Mouse (Mus musculus) hindbrain, postnatal 0 days (tissue): ENCODE data around the gene Snd1. TPM values are rescaled to one million over a fixed set of nuclear protein-coding genes. Genes with fewer than 3 reads are reported as not detected.

Experiments
- ATAC-seq: fragments of 200-750 bp; cut with Nextera tagmentation; 2 replicates; pipeline ENCODE4 v1.8.0; 2017; ENCODE audit warnings: mild to moderate bottlenecking, moderate TSS enrichment, moderate library complexity
- DNase-seq: peaks from one replicate; pipeline ENCODE4 v3.0.0-alpha.2; 2015; ENCODE audit warnings: low spot score
- H3K27ac ChIP-seq: fragments of 300-500 bp; sonication (generic); 2 replicates; pipeline ENCODE4 v1.5.1; 2014; ENCODE audit warnings: mild to moderate bottlenecking
- H3K27me3 ChIP-seq: fragments of 300-500 bp; sonication (generic); 2 replicates; pipeline ENCODE4 v1.6.1; 2014; ENCODE audit warnings: low read length, mixed read lengths; ENCODE audit not compliant: insufficient read depth
- H3K36me3 ChIP-seq: fragments of 300-500 bp; sonication (generic); 2 replicates; pipeline ENCODE4 v1.6.1; 2014; ENCODE audit warnings: low read length, mixed read lengths; ENCODE audit not compliant: insufficient read depth
- H3K4me1 ChIP-seq: fragments of 300-500 bp; sonication (generic); 2 replicates; pipeline ENCODE4 v1.6.1; 2014; ENCODE audit warnings: antibody characterized with exemption, low read length, mixed read lengths; ENCODE audit not compliant: insufficient read depth
- H3K4me2 ChIP-seq: fragments of 300-500 bp; sonication (generic); 2 replicates; pipeline ENCODE4 v1.6.1; 2014; ENCODE audit warnings: low read depth, mild to moderate bottlenecking, low read length, moderate library complexity, mixed read lengths
- H3K4me3 ChIP-seq: fragments of 300-500 bp; sonication (generic); 2 replicates; pipeline ENCODE4 v1.5.1; 2014; ENCODE audit warnings: low read length
- H3K9ac ChIP-seq: fragments of 300-500 bp; sonication (generic); replicated peaks from 2 replicates; pipeline ENCODE4 v1.6.1; 2014; ENCODE audit warnings: mild to moderate bottlenecking, low read length, moderate library complexity, mixed read lengths
- H3K9me3 ChIP-seq: fragments of 300-500 bp; sonication (generic); 2 replicates; pipeline ENCODE4 v1.6.1; 2016; ENCODE audit warnings: low read length, mixed read lengths
- CTCF ChIP-seq: IDR thresholded peaks from 2 replicates; pipeline ENCODE4 v1.5.1; 2016; ENCODE audit warnings: antibody characterized with exemption, control low read depth, low read depth
- WGBS: fragments of 180-500 bp; shearing (Covaris S2); extraction: QIAGEN DNeasy Blood & Tissue Kit; methylation state at CpG from one replicate; pipeline ENCODE4 v1.1.7; 2014; 5-methylcytosine and 5-hydroxymethylcytosine counted together
- polyA plus RNA-seq: library from polyadenylated mRNA; unstranded; fragments of >200 nt; fragmentation: Nextera tagmentation; extraction: Ambion mirVana; gene quantifications from 2 replicates; pipeline ENCODE4 v1.2.1, GENCODE M21; 2015
- total RNA-seq: library from RNA; depleted of rRNA; stranded (reverse); fragments of >200 nt; gene quantifications from 2 replicates; pipeline ENCODE4 v1.2.3, GENCODE M21; 2014

The Snd1 gene
- total and polyA plus RNA-seq, 2 experiments from 2014 or later = 67.6 to 85.5 TPM

DNA sequence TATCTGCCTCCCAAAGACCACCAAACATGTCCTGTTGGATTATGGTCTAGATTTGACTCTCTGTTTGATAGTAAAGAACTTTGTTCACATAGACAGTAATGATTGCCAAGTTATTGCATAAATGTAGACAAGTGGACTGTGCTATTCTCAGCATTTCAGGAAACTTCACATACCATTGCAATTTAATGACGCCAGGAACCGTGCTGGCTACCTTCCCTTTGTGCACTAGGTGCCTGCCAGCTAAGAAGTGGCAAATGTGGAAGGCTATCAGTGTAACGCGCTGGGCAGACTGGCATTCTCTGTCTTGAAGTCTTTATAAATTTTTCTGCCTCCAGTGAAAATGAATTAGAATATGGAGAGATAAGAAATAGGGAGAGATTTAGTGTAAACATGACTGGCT is 205.6 kb downstream of the Snd1 start:
- Histone ChIP-seq H3K4me1 (no peaks in the 10 kb centered on the region), H3K4me3 (no peak overlapping the region), H3K27ac (no peak overlapping the region), H3K9ac (no peak overlapping the region), H3K4me2 (no peak overlapping the region), H3K9me3 (no peaks in the 10 kb centered on the region), H3K27me3 (no peaks in the 10 kb centered on the region), H3K36me3 (no peaks in the 10 kb centered on the region)
- ATAC-seq (no peak), DNase-seq (no peak)
- TF ChIP-seq CTCF = no peak
- WGBS = 76% methylated on average over 4 of the region's 4 CpGs

DNA sequence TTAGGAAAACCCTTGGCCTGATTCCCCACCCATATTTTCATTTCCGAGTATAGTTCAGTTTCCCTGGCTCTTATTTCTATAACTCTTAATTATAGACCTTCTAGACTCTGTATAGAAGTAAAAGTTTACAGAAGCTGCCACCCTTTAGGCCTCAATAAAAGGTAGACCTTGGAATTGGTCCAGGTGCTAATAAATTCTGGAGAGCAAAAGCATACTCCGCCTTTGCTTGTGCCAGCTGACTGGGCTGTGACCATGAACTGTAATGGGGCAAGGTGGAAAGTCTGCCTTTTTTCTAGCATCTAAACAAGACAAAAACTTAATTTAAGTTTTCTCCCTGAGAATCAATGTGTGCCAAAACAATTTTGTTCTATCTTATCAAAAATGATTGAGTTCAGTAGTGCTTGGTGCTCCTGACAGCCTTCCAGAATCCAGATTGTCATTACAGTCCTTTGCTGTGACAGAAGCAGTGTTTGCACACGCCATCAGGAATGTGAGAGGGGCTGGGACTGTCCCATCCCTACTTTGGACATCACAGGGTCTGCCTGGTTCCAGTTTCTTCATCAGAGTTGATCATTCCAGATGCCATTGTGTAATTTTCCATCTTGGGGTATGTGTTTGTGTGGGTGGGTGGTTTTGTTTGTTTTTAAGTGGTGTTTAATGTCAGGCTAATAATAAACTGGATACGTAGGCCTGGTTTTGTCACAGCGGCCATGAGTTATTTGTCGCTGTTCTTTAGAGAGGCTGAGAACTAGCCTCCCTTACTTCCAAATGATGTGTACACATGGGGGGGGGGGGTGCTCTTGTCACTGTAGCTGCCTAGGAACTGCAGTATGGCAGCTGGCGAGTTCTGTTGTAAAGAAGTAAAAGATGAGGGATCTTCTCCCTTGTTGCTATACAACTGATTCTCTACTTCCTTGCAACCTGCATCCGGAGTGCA is 206.8 kb downstream of the Snd1 start:
- Histone ChIP-seq H3K4me2 (no peak overlapping the region), H3K4me3 (no peak overlapping the region), H3K27ac (no peak overlapping the region), H3K36me3 (no peaks in the 10 kb centered on the region), H3K9ac (no peak overlapping the region), H3K27me3 (no peaks in the 10 kb centered on the region), H3K9me3 (no peaks in the 10 kb centered on the region), H3K4me1 (peaks cover 4% of the 10 kb centered on the region)
- TF ChIP-seq CTCF = no peak
- 83% methylated on average over 8 of the region's 8 CpGs for WGBS
- DNase-seq = no peak
- ATAC-seq = no peak

DNA sequence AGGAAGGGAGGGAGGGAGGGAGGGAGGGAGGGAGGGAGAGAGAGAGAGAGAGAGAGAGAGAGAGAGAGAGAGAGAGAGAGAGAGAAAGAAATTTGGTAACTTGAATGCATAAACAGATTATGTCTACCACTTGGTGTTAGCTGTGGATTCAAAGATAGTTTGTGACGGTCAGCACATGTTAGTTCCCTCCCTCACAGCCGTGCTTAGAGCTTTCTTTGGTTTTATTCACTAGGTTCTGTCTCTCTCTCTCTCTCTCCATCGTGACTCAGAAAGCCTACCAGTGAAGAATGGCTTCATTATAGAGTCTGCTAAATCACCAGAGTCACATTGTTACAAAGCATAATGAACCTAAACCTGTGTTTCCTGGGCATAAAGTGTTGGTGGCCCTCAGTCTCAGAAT is 210.1 kb downstream of the Snd1 start:
- no peak for TF ChIP-seq CTCF
- no peak overlapping the region for H3K9ac ChIP-seq
- no peak overlapping the region for H3K27ac ChIP-seq
- H3K9me3 ChIP-seq = no peaks in the 10 kb centered on the region
- H3K27me3 ChIP-seq = no peaks in the 10 kb centered on the region
- H3K4me1 ChIP-seq = peaks cover 4% of the 10 kb centered on the region
- no peak overlapping the region for H3K4me3 ChIP-seq
- 58% methylated on average over 3 of the region's 3 CpGs for WGBS
- DNase-seq (no peak), ATAC-seq (no peak)
- no peak overlapping the region for H3K4me2 ChIP-seq
- H3K36me3 ChIP-seq = no peaks in the 10 kb centered on the region

DNA sequence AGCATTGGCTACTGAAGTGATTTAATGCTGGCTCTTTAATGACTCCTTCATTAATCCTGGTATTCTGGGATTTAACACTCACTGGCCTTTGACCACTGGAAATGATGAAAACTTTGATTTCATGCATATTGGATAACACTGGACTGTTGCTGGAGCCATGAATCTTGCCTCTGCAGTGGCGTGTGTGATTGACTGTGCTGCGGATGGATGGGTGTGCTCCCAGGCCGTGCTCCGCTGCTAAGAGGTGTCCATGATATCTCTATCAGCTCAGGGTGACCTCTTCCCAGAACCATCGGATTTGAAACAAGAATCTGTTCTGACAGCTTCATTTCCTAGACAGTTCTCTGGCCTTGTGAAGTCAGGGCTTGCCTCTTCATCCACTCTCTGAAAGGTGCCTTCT is 210.8 kb downstream of the Snd1 start:
- Histone ChIP-seq H3K4me3 (no peak overlapping the region), H3K27me3 (no peaks in the 10 kb centered on the region), H3K4me2 (no peak overlapping the region), H3K9me3 (no peaks in the 10 kb centered on the region), H3K36me3 (no peaks in the 10 kb centered on the region), H3K9ac (no peak overlapping the region), H3K27ac (no peak overlapping the region), H3K4me1 (peaks cover 4% of the 10 kb centered on the region)
- 75% methylated on average over 5 of the region's 5 CpGs for WGBS
- TF ChIP-seq CTCF = no peak
- ATAC-seq (no peak), DNase-seq (no peak)

DNA sequence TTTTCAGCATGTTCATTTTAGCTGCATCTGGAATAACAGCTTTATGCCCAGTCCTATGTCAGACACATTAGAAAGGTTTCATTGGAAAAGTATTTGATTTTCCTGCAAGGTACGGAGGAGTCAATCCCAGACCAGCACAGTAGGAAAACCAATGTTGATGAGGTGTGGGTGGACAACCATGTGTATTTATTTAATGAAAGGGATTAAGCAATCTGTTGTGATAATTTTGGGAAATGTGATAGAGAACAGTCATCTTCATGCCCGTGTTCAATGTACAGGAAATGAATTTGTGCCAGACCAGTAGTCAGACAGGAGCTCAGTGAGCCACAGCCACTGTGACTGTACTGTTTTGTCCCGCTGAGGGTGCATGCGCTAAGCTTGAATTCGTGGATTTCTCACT is 212.8 kb downstream of the Snd1 start:
- Histone ChIP-seq H3K27me3 (no peaks in the 10 kb centered on the region), H3K4me1 (peaks cover 4% of the 10 kb centered on the region), H3K9ac (no peak overlapping the region), H3K36me3 (no peaks in the 10 kb centered on the region), H3K4me3 (no peak overlapping the region), H3K9me3 (no peaks in the 10 kb centered on the region), H3K27ac (no peak overlapping the region), H3K4me2 (no peak overlapping the region)
- ATAC-seq (no peak), DNase-seq (no peak)
- 86% methylated on average over 5 of the region's 5 CpGs for WGBS
- no peak for TF ChIP-seq CTCF

DNA sequence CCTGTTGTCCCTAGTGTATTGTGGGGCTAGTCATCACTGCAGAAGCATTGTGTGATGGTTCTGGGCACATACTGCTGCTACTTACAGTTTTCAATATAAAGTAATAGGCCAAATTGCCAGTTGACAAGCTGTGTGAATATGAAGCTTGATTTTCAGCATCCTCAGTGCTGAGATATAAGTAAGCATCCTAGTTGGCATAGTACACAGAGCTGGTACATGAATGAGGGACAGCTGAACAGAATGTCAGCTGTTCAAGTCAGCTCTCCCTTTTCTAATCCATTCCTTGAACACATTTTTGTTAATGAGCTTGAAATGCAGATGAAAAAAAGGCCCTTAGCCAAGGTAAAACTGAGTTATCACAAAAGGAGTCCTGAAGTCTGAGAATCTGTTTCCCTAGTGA is 217.7 kb downstream of the Snd1 start:
- Histone ChIP-seq H3K36me3 (no peaks in the 10 kb centered on the region), H3K4me3 (no peak overlapping the region), H3K4me1 (no peaks in the 10 kb centered on the region), H3K4me2 (no peak overlapping the region), H3K27ac (no peak overlapping the region), H3K27me3 (no peaks in the 10 kb centered on the region), H3K9ac (no peak overlapping the region), H3K9me3 (no peaks in the 10 kb centered on the region)
- no peak for TF ChIP-seq CTCF
- ATAC-seq (no peak), DNase-seq (no peak)

DNA sequence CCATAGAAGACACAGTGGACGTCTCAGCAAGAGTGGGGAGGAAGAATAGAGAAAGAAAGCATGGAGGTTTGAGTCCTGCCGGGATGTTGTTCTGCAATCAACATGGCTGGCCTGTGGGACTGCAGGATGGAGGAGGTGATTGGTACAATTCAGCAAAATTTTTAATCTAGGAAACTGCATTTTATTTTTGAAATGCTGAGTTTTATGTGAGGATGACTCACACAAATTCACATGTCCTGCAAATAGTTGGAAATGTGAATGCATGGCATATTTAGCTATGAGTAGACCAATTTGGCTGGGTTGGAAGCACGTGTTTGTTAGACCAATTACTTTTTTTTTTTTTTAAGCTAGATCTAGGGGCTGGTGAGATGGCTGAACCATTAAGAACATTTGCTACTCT is 222.3 kb downstream of the Snd1 start:
- H3K4me2 ChIP-seq = no peak overlapping the region
- no peaks in the 10 kb centered on the region for H3K4me1 ChIP-seq
- no peak for TF ChIP-seq CTCF
- no peak overlapping the region for H3K27ac ChIP-seq
- no peaks in the 10 kb centered on the region for H3K36me3 ChIP-seq
- DNase-seq = no peak
- H3K27me3 ChIP-seq = no peaks in the 10 kb centered on the region
- H3K4me3 ChIP-seq = no peak overlapping the region
- no peaks in the 10 kb centered on the region for H3K9me3 ChIP-seq
- no peak for ATAC-seq
- H3K9ac ChIP-seq = no peak overlapping the region
- 83% methylated on average over 3 of the region's 3 CpGs for WGBS
